Mouse (Mus musculus): ENCODE measurements at regions not wholly inside any gene's neighbourhood (a gene's known extent, or its start where the extent isn't known, plus 50 kb on each side); places are given as distances from the start of the nearest gene placed in this dataset.

DNA sequence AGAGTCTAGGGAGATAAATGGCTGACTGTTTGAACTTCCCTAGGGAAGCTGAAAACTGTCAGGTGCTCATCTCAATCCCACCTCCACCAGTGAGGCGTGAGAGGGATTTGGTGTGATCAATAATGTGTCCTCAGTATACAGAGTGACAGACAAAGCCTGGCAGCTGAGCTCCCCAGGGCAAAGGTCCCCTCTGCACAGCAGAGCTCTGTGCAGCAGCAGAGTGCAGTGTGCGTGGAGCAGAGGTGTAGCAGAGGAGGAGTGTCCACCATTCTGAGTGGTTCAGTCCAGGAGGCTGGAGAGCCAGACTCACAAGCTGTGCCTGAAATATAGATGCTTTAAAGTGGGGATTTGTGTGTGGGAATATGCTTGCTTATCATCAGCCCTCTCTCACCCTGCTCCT lies 112.8 kb upstream of the Etl4 start:
- TF ChIP-seq POLR2A (IDR thresholded peaks at IDR 0.05; ENCODE audit: borderline replicate concordance, low read depth, low read length) (no peak), CTCF (IDR thresholded peaks at IDR 0.05; ENCODE audit: low read depth, low read length) (no peak)
- H3K4me3 ChIP-seq (ENCODE audit: insufficient read depth, low read length), result no peak overlapping the region
- H3K27ac ChIP-seq (ENCODE audit: insufficient read depth, low read depth, low read length), result no peak overlapping the region
- no peaks in the 10 kb centered on the region for H3K4me1 ChIP-seq (ENCODE audit: control insufficient read depth, insufficient read depth, low read length)

Data from bone marrow macrophage, adult 2 months (primary cell).